Mouse (Mus musculus): ENCODE measurements at regions not wholly inside any gene's neighbourhood (a gene's known extent, or its start where the extent isn't known, plus 50 kb on each side); places are given as distances from the start of the nearest gene placed in this dataset.

GRCm38 (mm10) chr17:73032326-73032725, 75.5 kb upstream of the Lclat1 start:
- Histone ChIP-seq H3K9ac (ENCODE audit: control insufficient read depth, low read depth, low read length, poor library complexity, severe bottlenecking) (no peak overlapping the region), H3K27me3 (ENCODE audit: control insufficient read depth in 1 of 2, insufficient read depth in 2 of 2, low read length in 2 of 2) (no peaks in the 10 kb centered on the region; a peak in 1 of 4 replicates), H3K27ac (ENCODE audit: control insufficient read depth, low read depth, low read length) (no peak overlapping the region), H3K9me3 (replicated peaks; ENCODE audit: insufficient read depth, low read length) (no peaks in the 10 kb centered on the region), H3K4me3 (ENCODE audit: control insufficient read depth in 1 of 2, insufficient read depth in 1 of 2, low read depth in 2 of 2, low read length in 2 of 2) (no peak overlapping the region), H3K36me3 (ENCODE audit: control insufficient read depth in 1 of 2, insufficient read depth in 2 of 2, low read length in 2 of 2) (no peaks in the 10 kb centered on the region), H3K79me2 (ENCODE audit: control insufficient read depth, insufficient read depth, low read length, poor library complexity) (no peaks in the 10 kb centered on the region), H3K4me1 (ENCODE audit: control insufficient read depth in 1 of 2, insufficient read depth in 2 of 2, low read length in 2 of 2) (no peaks in the 10 kb centered on the region)
- DNase-seq (ENCODE audit: low read depth, low spot score), result no peak
- no peak for TF ChIP-seq USF2 (IDR thresholded peaks at IDR 0.05; ENCODE audit: borderline replicate concordance in 1 of 2, insufficient read depth in 1 of 2, low read depth in 1 of 2, low read length in 2 of 2)
- TF ChIP-seq MAFK (IDR thresholded peaks at IDR 0.05; ENCODE audit: borderline replicate concordance, low read depth, low read length), result no peak
- no peak for TF ChIP-seq NRF1 (IDR thresholded peaks at IDR 0.05; ENCODE audit: insufficient read depth, low read depth, low read length, poor library complexity, severe bottlenecking)
- no peak for TF ChIP-seq HCFC1 (IDR thresholded peaks at IDR 0.05; ENCODE audit: low read depth, low read length)

- Histone ChIP-seq H3K9ac (ENCODE audit: control insufficient read depth, low read depth, low read length, poor library complexity, severe bottlenecking) (no peak overlapping the region), H3K9me3 (replicated peaks; ENCODE audit: insufficient read depth, low read length) (no peaks in the 10 kb centered on the region), H3K27ac (ENCODE audit: control insufficient read depth, low read depth, low read length) (no peak overlapping the region), H3K4me3 (ENCODE audit: control insufficient read depth in 1 of 2, insufficient read depth in 1 of 2, low read depth in 2 of 2, low read length in 2 of 2) (no peak overlapping the region), H3K79me2 (ENCODE audit: control insufficient read depth, insufficient read depth, low read length, poor library complexity) (no peaks in the 10 kb centered on the region), H3K4me1 (ENCODE audit: control insufficient read depth in 1 of 2, insufficient read depth in 2 of 2, low read length in 2 of 2) (no peaks in the 10 kb centered on the region), H3K36me3 (ENCODE audit: control insufficient read depth in 1 of 2, insufficient read depth in 2 of 2, low read length in 2 of 2) (no peaks in the 10 kb centered on the region), H3K27me3 (ENCODE audit: control insufficient read depth in 1 of 2, insufficient read depth in 2 of 2, low read length in 2 of 2) (no peaks in the 10 kb centered on the region)
- no peak for TF ChIP-seq USF2 (IDR thresholded peaks at IDR 0.05; ENCODE audit: borderline replicate concordance in 1 of 2, insufficient read depth in 1 of 2, low read depth in 1 of 2, low read length in 2 of 2)
- TF ChIP-seq TBP (IDR thresholded peaks at IDR 0.05; ENCODE audit: low read depth, low read length), result no peak
- TF ChIP-seq RCOR1 (IDR thresholded peaks at IDR 0.05; ENCODE audit: low read depth, low read length), result no peak
- TF ChIP-seq CHD2 (IDR thresholded peaks at IDR 0.05; ENCODE audit: low read length), result no peak
- no peak for TF ChIP-seq BHLHE40 (IDR thresholded peaks at IDR 0.05; ENCODE audit: borderline replicate concordance, low read depth, low read length)
- no peak for TF ChIP-seq CHD1 (IDR thresholded peaks at IDR 0.05; ENCODE audit: low read depth, low read length)
- no peak for TF ChIP-seq ZKSCAN1 (IDR thresholded peaks at IDR 0.05; ENCODE audit: low read depth, low read length)
- no peak for TF ChIP-seq JUND (IDR thresholded peaks at IDR 0.05; ENCODE audit: low read depth, low read length)
- no peak for TF ChIP-seq MEF2A (IDR thresholded peaks at IDR 0.05; ENCODE audit: extremely low read depth, insufficient replicate concordance, low read depth, low read length, poor library complexity, severe bottlenecking)
- TF ChIP-seq ETS1 (IDR thresholded peaks at IDR 0.05; ENCODE audit: low read depth, low read length), result no peak
- TF ChIP-seq POLR2A (IDR thresholded peaks at IDR 0.05; ENCODE audit: control insufficient read depth in 1 of 2, insufficient read depth in 1 of 2, low read depth in 1 of 2, low read length in 2 of 2, poor library complexity in 1 of 2), result no peak
- DNase-seq (ENCODE audit: low read depth, low spot score), result no peak
These were observed 73.4 kb upstream of the Lclat1 start for GRCm38 (mm10) chr17:73034420-73034819.

All from MEL (cell line).